Mouse (Mus musculus) embryonic facial prominence, embryonic 14.5 days (tissue): Measurements from ENCODE around the gene Sec14l1. TPM values are rescaled to one million over a fixed set of nuclear protein-coding genes. Genes with fewer than 3 reads are reported as not detected.
A peak's percentile ranks its signal among the peaks of the same experiment; 100 is the strongest.
"Not testable (repeated sequence)": the region's sequence is repeated elsewhere in the genome, so short reads cannot be mapped to it uniquely, and the experiment has no call there.

Experiments
- ATAC-seq: fragments of 200-750 bp; cut with Nextera tagmentation; 2 replicates; pipeline ENCODE4 v1.8.0; 2017; ENCODE audit warnings: low read depth, moderate number of reproducible peaks, moderate TSS enrichment
- DNase-seq: peaks from one replicate; pipeline ENCODE4 v3.0.0-alpha.2; 2015; ENCODE audit warnings: low spot score
- H3K27ac ChIP-seq: fragments of 300-500 bp; sonication (generic); replicated peaks from 2 replicates; pipeline ENCODE4 v1.5.1; 2014; ENCODE audit warnings: low read depth, mild to moderate bottlenecking, low read length, moderate library complexity
- H3K27me3 ChIP-seq: fragments of 300-500 bp; sonication (generic); replicated peaks from 2 replicates; pipeline ENCODE4 v1.6.1; 2014; ENCODE audit warnings: low read length; ENCODE audit not compliant: control insufficient read depth, insufficient read depth
- H3K36me3 ChIP-seq: fragments of 300-500 bp; sonication (generic); 2 replicates; pipeline ENCODE4 v1.6.1; 2014; ENCODE audit warnings: low read length, mixed read lengths; ENCODE audit not compliant: control insufficient read depth, insufficient read depth
- H3K4me1 ChIP-seq: fragments of 300-500 bp; sonication (generic); 2 replicates; pipeline ENCODE4 v1.6.1; 2014; ENCODE audit warnings: antibody characterized with exemption, low read length; ENCODE audit not compliant: control insufficient read depth, insufficient read depth
- H3K4me2 ChIP-seq: fragments of 300-500 bp; sonication (generic); 2 replicates; pipeline ENCODE4 v1.6.1; 2014; ENCODE audit warnings: low read depth, mild to moderate bottlenecking, low read length, moderate library complexity, mixed read lengths
- H3K4me3 ChIP-seq: fragments of 300-500 bp; sonication (generic); 2 replicates; pipeline ENCODE4 v1.5.1; 2014; ENCODE audit warnings: low read depth, mild to moderate bottlenecking, low read length
- H3K9ac ChIP-seq: fragments of 300-500 bp; sonication (generic); 2 replicates; pipeline ENCODE4 v1.6.1; 2014; ENCODE audit warnings: low read depth, mild to moderate bottlenecking, low read length, moderate library complexity, mixed read lengths
- H3K9me3 ChIP-seq: fragments of 300-500 bp; sonication (generic); 2 replicates; pipeline ENCODE4 v1.6.1; 2016; ENCODE audit warnings: low read length; ENCODE audit not compliant: control insufficient read depth
- WGBS: fragments of 180-500 bp; shearing (Covaris S2); extraction: QIAGEN DNeasy Blood & Tissue Kit; methylation state at CpG from one replicate; pipeline ENCODE4 v1.1.7; 2014; 5-methylcytosine and 5-hydroxymethylcytosine counted together
- polyA plus RNA-seq: library from polyadenylated mRNA; unstranded; fragments of >200 nt; fragmentation: Nextera tagmentation; extraction: Ambion mirVana; gene quantifications from 2 replicates; pipeline ENCODE4 v1.2.1, GENCODE M21; 2014

The Sec14l1 gene
- polyA plus RNA-seq, 1 experiment from 2014 or later: 45.4 TPM

- Histone ChIP-seq H3K36me3 (peaks cover 28% of the 10 kb centered on the region), H3K9ac (no peak overlapping the region), H3K27ac (peak overlapping the region; percentile 78), H3K4me1 (peaks cover 10% of the 10 kb centered on the region; the same call in 1 of the 2 replicates), H3K4me2 (no peak overlapping the region), H3K27me3 (no peaks in the 10 kb centered on the region), H3K4me3 (no peak overlapping the region), H3K9me3 (no peaks in the 10 kb centered on the region)
- 78% methylated on average over 19 of the region's 19 CpGs for WGBS
- peak; percentile 76 for DNase-seq
- no peak for ATAC-seq
Observed at GRCm38 (mm10) chr11:117083052-117083881, 31.7 kb upstream of the Sec14l1 start.

- H3K4me1 ChIP-seq, ATAC-seq, H3K4me3 ChIP-seq, H3K9ac ChIP-seq, H3K27me3 ChIP-seq, H3K4me2 ChIP-seq, DNase-seq, H3K9me3 ChIP-seq: not testable (repeated sequence)
- WGBS: 90% methylated on average over 3 of the region's 3 CpGs
- H3K27ac ChIP-seq: peak overlapping the region; percentile 78; the same call in 1 of the 2 replicates
- H3K36me3 ChIP-seq: peaks cover 22% of the 10 kb centered on the region
Observed at GRCm38 (mm10) chr11:117083882-117084260, 31.1 kb upstream of the Sec14l1 start.

GRCm38 (mm10) chr11:117086215-117086614 lies 28.8 kb upstream of the Sec14l1 start:
- ATAC-seq (no peak), DNase-seq (no peak)
- WGBS: 79% methylated on average over 10 of the region's 10 CpGs
- Histone ChIP-seq H3K27ac (no peak overlapping the region), H3K4me1 (peaks cover 6% of the 10 kb centered on the region; the same call in 1 of the 2 replicates), H3K9ac (no peak overlapping the region), H3K36me3 (no peaks in the 10 kb centered on the region), H3K4me2 (no peak overlapping the region), H3K27me3 (no peaks in the 10 kb centered on the region), H3K9me3 (no peaks in the 10 kb centered on the region), H3K4me3 (no peak overlapping the region)

- H3K4me3 ChIP-seq: no peak overlapping the region
- no peak overlapping the region for H3K27ac ChIP-seq
- DNase-seq: no peak
- no peak overlapping the region for H3K9ac ChIP-seq
- no peaks in the 10 kb centered on the region for H3K36me3 ChIP-seq
- H3K4me2 ChIP-seq: no peak overlapping the region
- WGBS: 79% methylated on average over 9 of the region's 9 CpGs
- H3K9me3 ChIP-seq: no peaks in the 10 kb centered on the region
- no peaks in the 10 kb centered on the region for H3K27me3 ChIP-seq
- ATAC-seq: no peak
- peaks cover 9% of the 10 kb centered on the region for H3K4me1 ChIP-seq
Observed at GRCm38 (mm10) chr11:117087036-117087799, 27.8 kb upstream of the Sec14l1 start.

GRCm38 (mm10) chr11:117088271-117088991 lies 26.5 kb upstream of the Sec14l1 start:
- Histone ChIP-seq H3K4me1 (peaks cover 18% of the 10 kb centered on the region), H3K9me3 (no peaks in the 10 kb centered on the region), H3K4me3 (no peak overlapping the region), H3K27ac (no peak overlapping the region), H3K9ac (no peak overlapping the region), H3K36me3 (no peaks in the 10 kb centered on the region), H3K4me2 (no peak overlapping the region), H3K27me3 (no peaks in the 10 kb centered on the region)
- ATAC-seq (no peak), DNase-seq (no peak)
- 72% methylated on average over 13 of the region's 13 CpGs for WGBS

GRCm38 (mm10) chr11:117089673-117090419 lies 25.1 kb upstream of the Sec14l1 start:
- Histone ChIP-seq H3K27me3 (no peaks in the 10 kb centered on the region), H3K9me3 (no peaks in the 10 kb centered on the region), H3K4me1 (peaks cover 21% of the 10 kb centered on the region), H3K4me3 (no peak overlapping the region), H3K4me2 (no peak overlapping the region), H3K27ac (no peak overlapping the region), H3K36me3 (no peaks in the 10 kb centered on the region), H3K9ac (no peak overlapping the region)
- ATAC-seq: no peak
- DNase-seq: no peak
- WGBS: 79% methylated on average over 9 of the region's 9 CpGs

GRCm38 (mm10) chr11:117091406-117091805 lies 23.6 kb upstream of the Sec14l1 start:
- ATAC-seq (no peak), DNase-seq (no peak)
- Histone ChIP-seq H3K9me3 (no peaks in the 10 kb centered on the region), H3K4me3 (no peak overlapping the region), H3K27ac (no peak overlapping the region; the same call in 1 of the 2 replicates), H3K4me1 (peaks cover 21% of the 10 kb centered on the region), H3K36me3 (no peaks in the 10 kb centered on the region), H3K4me2 (peak overlapping the region; percentile 48), H3K9ac (0 out of 2 replicates have a peak overlapping the region, but pooled peaks have one; percentile 39), H3K27me3 (no peaks in the 10 kb centered on the region)
- 26% methylated on average over 4 of the region's 4 CpGs for WGBS

- peak; percentile 74 for ATAC-seq
- Histone ChIP-seq H3K36me3 (no peaks in the 10 kb centered on the region), H3K9ac (peak overlapping the region; percentile 39), H3K4me1 (peaks cover 21% of the 10 kb centered on the region), H3K4me3 (peak overlapping the region; percentile 10), H3K4me2 (peak overlapping the region; percentile 48), H3K27ac (peak overlapping the region; percentile 62), H3K27me3 (no peaks in the 10 kb centered on the region), H3K9me3 (no peaks in the 10 kb centered on the region)
- 5% methylated on average over 22 of the region's 22 CpGs for WGBS
- peak; percentile 87 for DNase-seq
Observed at GRCm38 (mm10) chr11:117091845-117092244, 23.1 kb upstream of the Sec14l1 start.
